Mouse (Mus musculus): ENCODE results near the gene Macrod2. TPM values are rescaled to one million over a fixed set of nuclear protein-coding genes. Genes with fewer than 3 reads are reported as not detected.

Gene Macrod2
- total and polyA plus RNA-seq, 2 experiments from 2014 or later: 37.3 to 67.2 TPM

DNA sequence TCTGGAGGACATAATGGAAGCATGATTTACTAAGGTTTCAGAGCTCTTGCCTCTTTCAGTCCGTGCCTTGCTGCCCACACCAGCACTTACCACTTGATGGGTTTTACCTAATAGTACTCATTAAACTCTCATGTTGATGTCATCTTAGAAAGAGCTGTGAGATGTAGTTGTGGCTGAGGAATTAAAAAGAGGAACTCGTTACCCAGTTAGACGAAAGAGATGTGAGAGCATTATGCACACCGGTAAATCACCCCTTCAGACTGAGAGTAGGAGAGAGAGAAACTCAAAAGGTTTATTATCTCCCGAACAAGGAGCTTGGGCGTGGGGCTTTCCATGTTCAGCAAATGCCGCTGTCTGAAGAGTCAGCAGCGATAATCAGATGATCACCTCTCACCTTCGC, 458.4 kb downstream of the Macrod2 start:
- Histone ChIP-seq H3K9ac (replicated peaks; ENCODE audit: low read length, poor library complexity, severe bottlenecking) (no peak overlapping the region), H3K27ac (ENCODE audit: low read depth, low read length) (no peak overlapping the region), H3K4me2 (ENCODE audit: low read depth, low read length, poor library complexity, severe bottlenecking) (no peak overlapping the region), H3K4me1 (ENCODE audit: insufficient read depth, low read length) (no peaks in the 10 kb centered on the region), H3K27me3 (ENCODE audit: insufficient read depth, low read length) (no peaks in the 10 kb centered on the region), H3K9me3 (ENCODE audit: low read length) (no peaks in the 10 kb centered on the region), H3K36me3 (ENCODE audit: insufficient read depth, low read length) (no peaks in the 10 kb centered on the region), H3K4me3 (ENCODE audit: low read depth, low read length) (no peak overlapping the region)
- no peak for TF ChIP-seq CTCF (IDR thresholded peaks at IDR 0.05)
- DNase-seq (ENCODE audit: low spot score) (no peak), ATAC-seq (ENCODE audit: low FRiP score) (no peak)
- 86% methylated on average over 9 of the region's 9 CpGs for WGBS

GRCm38 (mm10) chr2:140861356-140861755, 466.2 kb downstream of the Macrod2 start:
- Histone ChIP-seq H3K4me1 (ENCODE audit: insufficient read depth, low read length) (no peaks in the 10 kb centered on the region), H3K27ac (ENCODE audit: low read depth, low read length) (no peak overlapping the region), H3K4me2 (ENCODE audit: low read depth, low read length, poor library complexity, severe bottlenecking) (no peak overlapping the region), H3K36me3 (ENCODE audit: insufficient read depth, low read length) (no peaks in the 10 kb centered on the region), H3K27me3 (ENCODE audit: insufficient read depth, low read length) (no peaks in the 10 kb centered on the region), H3K4me3 (ENCODE audit: low read depth, low read length) (no peak overlapping the region), H3K9me3 (ENCODE audit: low read length) (no peaks in the 10 kb centered on the region), H3K9ac (replicated peaks; ENCODE audit: low read length, poor library complexity, severe bottlenecking) (no peak overlapping the region)
- no peak for TF ChIP-seq CTCF (IDR thresholded peaks at IDR 0.05)
- 74% methylated on average over 1 of the region's 1 CpGs for WGBS
- no peak for DNase-seq (ENCODE audit: low spot score)
- ATAC-seq (ENCODE audit: low FRiP score): no peak

DNA sequence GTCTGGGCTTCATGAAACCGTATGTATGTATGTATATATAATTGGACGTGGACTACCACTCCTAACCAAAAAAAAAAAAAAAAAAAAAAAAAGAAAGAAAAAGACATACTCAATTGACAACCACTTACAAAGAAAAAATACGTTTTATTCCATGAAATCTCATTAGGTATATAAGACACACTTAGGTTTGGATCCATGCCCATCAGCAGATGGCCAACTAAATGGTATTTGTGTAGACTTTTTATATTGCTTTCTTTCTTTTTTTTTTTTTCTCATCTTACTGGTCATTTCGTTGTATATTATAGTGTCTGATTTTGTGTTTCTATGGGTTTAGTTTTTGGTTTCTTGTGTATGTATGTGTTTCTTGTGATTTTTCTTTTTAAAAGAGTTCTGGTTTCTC, 467.6 kb downstream of the Macrod2 start:
- Histone ChIP-seq H3K4me3 (ENCODE audit: low read depth, low read length) (no peak overlapping the region), H3K4me1 (ENCODE audit: insufficient read depth, low read length) (no peaks in the 10 kb centered on the region), H3K9ac (replicated peaks; ENCODE audit: low read length, poor library complexity, severe bottlenecking) (no peak overlapping the region), H3K9me3 (ENCODE audit: low read length) (no peaks in the 10 kb centered on the region), H3K36me3 (ENCODE audit: insufficient read depth, low read length) (no peaks in the 10 kb centered on the region), H3K4me2 (ENCODE audit: low read depth, low read length, poor library complexity, severe bottlenecking) (no peak overlapping the region), H3K27me3 (ENCODE audit: insufficient read depth, low read length) (no peaks in the 10 kb centered on the region), H3K27ac (ENCODE audit: low read depth, low read length) (no peak overlapping the region)
- no peak for ATAC-seq (ENCODE audit: low FRiP score)
- WGBS: 83% methylated on average over 4 of the region's 4 CpGs
- no peak for TF ChIP-seq CTCF (IDR thresholded peaks at IDR 0.05)
- no peak for DNase-seq (ENCODE audit: low spot score)

- ATAC-seq (ENCODE audit: low FRiP score): no peak
- Histone ChIP-seq H3K4me3 (ENCODE audit: low read depth, low read length) (no peak overlapping the region), H3K27me3 (ENCODE audit: insufficient read depth, low read length) (no peaks in the 10 kb centered on the region), H3K36me3 (ENCODE audit: insufficient read depth, low read length) (no peaks in the 10 kb centered on the region), H3K4me2 (ENCODE audit: low read depth, low read length, poor library complexity, severe bottlenecking) (no peak overlapping the region), H3K27ac (ENCODE audit: low read depth, low read length) (no peak overlapping the region), H3K4me1 (ENCODE audit: insufficient read depth, low read length) (no peaks in the 10 kb centered on the region), H3K9ac (replicated peaks; ENCODE audit: low read length, poor library complexity, severe bottlenecking) (no peak overlapping the region), H3K9me3 (ENCODE audit: low read length) (no peaks in the 10 kb centered on the region)
- TF ChIP-seq CTCF (IDR thresholded peaks at IDR 0.05): no peak
- DNase-seq (ENCODE audit: low spot score): no peak
- WGBS: 65% methylated on average over 1 of the region's 1 CpGs
These were observed 470.5 kb downstream of the Macrod2 start for GRCm38 (mm10) chr2:140865636-140866035.

DNA sequence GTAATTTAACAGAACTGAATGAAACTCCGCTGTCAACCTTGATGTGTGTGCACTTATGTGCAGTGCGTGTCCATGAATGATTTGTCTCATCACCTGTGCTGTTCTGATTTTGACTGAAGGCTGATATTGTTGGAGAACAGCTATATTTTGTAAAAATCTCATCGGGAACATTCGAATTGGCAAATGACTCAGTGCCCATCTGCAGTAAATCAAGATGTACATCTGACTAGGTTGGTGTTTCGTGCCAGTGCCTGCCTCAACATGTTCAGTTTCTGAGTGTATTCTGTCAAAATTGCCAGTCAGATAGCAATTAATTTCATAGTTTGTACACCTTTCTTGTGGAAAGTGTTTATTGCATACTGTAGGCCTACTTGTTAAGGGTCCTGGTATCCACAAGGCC, 472.0 kb downstream of the Macrod2 start:
- Histone ChIP-seq H3K4me3 (ENCODE audit: low read depth, low read length) (no peak overlapping the region), H3K9me3 (ENCODE audit: low read length) (no peaks in the 10 kb centered on the region), H3K4me2 (ENCODE audit: low read depth, low read length, poor library complexity, severe bottlenecking) (no peak overlapping the region), H3K4me1 (ENCODE audit: insufficient read depth, low read length) (no peaks in the 10 kb centered on the region), H3K27ac (ENCODE audit: low read depth, low read length) (no peak overlapping the region), H3K36me3 (ENCODE audit: insufficient read depth, low read length) (no peaks in the 10 kb centered on the region), H3K9ac (replicated peaks; ENCODE audit: low read length, poor library complexity, severe bottlenecking) (no peak overlapping the region), H3K27me3 (ENCODE audit: insufficient read depth, low read length) (no peaks in the 10 kb centered on the region)
- ATAC-seq (ENCODE audit: low FRiP score): no peak
- no peak for DNase-seq (ENCODE audit: low spot score)
- TF ChIP-seq CTCF (IDR thresholded peaks at IDR 0.05): no peak
- WGBS: 95% methylated on average over 5 of the region's 5 CpGs

DNA sequence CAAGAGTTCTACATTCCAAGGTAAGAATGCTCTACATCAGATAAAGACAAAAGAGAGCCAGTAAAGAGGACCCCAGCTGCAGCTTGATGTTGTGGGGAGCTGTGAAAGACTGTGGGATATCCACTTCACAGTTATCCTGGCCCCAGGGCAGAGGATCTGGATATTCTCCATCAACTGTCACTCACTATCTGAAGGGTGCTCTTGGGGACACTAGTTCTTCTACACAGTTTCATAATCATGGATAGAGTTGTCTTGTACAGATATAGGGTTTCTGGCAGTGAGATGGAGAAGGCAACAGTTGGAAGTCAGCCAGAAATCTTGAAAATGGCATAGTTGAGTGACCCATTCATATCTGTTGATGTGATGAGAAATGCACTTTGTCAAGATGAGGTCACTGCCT, 490.1 kb downstream of the Macrod2 start:
- no peaks in the 10 kb centered on the region for H3K4me1 ChIP-seq (ENCODE audit: insufficient read depth, low read length)
- DNase-seq (ENCODE audit: low spot score) (no peak), ATAC-seq (ENCODE audit: low FRiP score) (no peak)
- H3K9ac ChIP-seq (replicated peaks; ENCODE audit: low read length, poor library complexity, severe bottlenecking): no peak overlapping the region
- no peak overlapping the region for H3K4me2 ChIP-seq (ENCODE audit: low read depth, low read length, poor library complexity, severe bottlenecking)
- no peak overlapping the region for H3K27ac ChIP-seq (ENCODE audit: low read depth, low read length)
- no peaks in the 10 kb centered on the region for H3K27me3 ChIP-seq (ENCODE audit: insufficient read depth, low read length)
- H3K9me3 ChIP-seq (ENCODE audit: low read length): no peaks in the 10 kb centered on the region
- H3K4me3 ChIP-seq (ENCODE audit: low read depth, low read length): no peak overlapping the region
- no peak for TF ChIP-seq CTCF (IDR thresholded peaks at IDR 0.05)
- H3K36me3 ChIP-seq (ENCODE audit: insufficient read depth, low read length): no peaks in the 10 kb centered on the region

- Histone ChIP-seq H3K4me3 (ENCODE audit: low read depth, low read length) (no peak overlapping the region), H3K4me1 (ENCODE audit: insufficient read depth, low read length) (no peaks in the 10 kb centered on the region), H3K4me2 (ENCODE audit: low read depth, low read length, poor library complexity, severe bottlenecking) (no peak overlapping the region), H3K9me3 (ENCODE audit: low read length) (no peaks in the 10 kb centered on the region), H3K36me3 (ENCODE audit: insufficient read depth, low read length) (no peaks in the 10 kb centered on the region), H3K27me3 (ENCODE audit: insufficient read depth, low read length) (no peaks in the 10 kb centered on the region), H3K27ac (ENCODE audit: low read depth, low read length) (no peak overlapping the region), H3K9ac (replicated peaks; ENCODE audit: low read length, poor library complexity, severe bottlenecking) (no peak overlapping the region)
- ATAC-seq (ENCODE audit: low FRiP score) (no peak), DNase-seq (ENCODE audit: low spot score) (no peak)
- TF ChIP-seq CTCF (IDR thresholded peaks at IDR 0.05): no peak
These were observed 495.6 kb downstream of the Macrod2 start for GRCm38 (mm10) chr2:140890683-140891082.

All from midbrain, postnatal 0 days (tissue).